Mouse (Mus musculus) spleen, adult 2 months (tissue): Measurements from ENCODE around the gene Rec8. TPM values are rescaled to one million over a fixed set of nuclear protein-coding genes. Genes with fewer than 3 reads are reported as not detected.

Experiments
- DNase-seq, 2 experiments: peaks; one replicate each; pipeline versions ENCODE4 v3.0.0 to v3.0.0-alpha.2; 2012 to 2021; ENCODE audit warnings: low spot score in 2 of 2, low read depth in 1 of 2
- H3K27ac ChIP-seq: fragments of 200-500 bp; 2 replicates; pipeline ENCODE4 v1.5.1; 2012; ENCODE audit warnings: low read length, inconsistent platforms; ENCODE audit not compliant: insufficient read depth
- H3K27me3 ChIP-seq: fragments of 200-500 bp; 2 replicates; pipeline ENCODE4 v1.6.1; 2012; ENCODE audit warnings: mild to moderate bottlenecking, moderate library complexity, low read length, inconsistent platforms; ENCODE audit not compliant: control insufficient read depth, insufficient read depth
- H3K36me3 ChIP-seq: fragments of 200-500 bp; 2 replicates; pipeline ENCODE4 v1.6.1; 2012; ENCODE audit warnings: mild to moderate bottlenecking, low read length, inconsistent platforms; ENCODE audit not compliant: control insufficient read depth, insufficient read depth
- H3K4me1 ChIP-seq: fragments of 200-500 bp; 2 replicates; pipeline ENCODE4 v1.6.1; 2011; ENCODE audit warnings: inconsistent platforms; ENCODE audit not compliant: control insufficient read depth, insufficient read depth, insufficient read length
- H3K4me3 ChIP-seq: fragments of 200-500 bp; 2 replicates; pipeline ENCODE4 v1.5.1; 2011; ENCODE audit warnings: mild to moderate bottlenecking, inconsistent platforms; ENCODE audit not compliant: insufficient read depth, insufficient read length; ENCODE audit errors: extremely low read depth
- CTCF ChIP-seq: fragments of 200-500 bp; IDR thresholded peaks from 2 replicates; pipeline ENCODE4 v1.5.1; 2011; ENCODE audit warnings: mild to moderate bottlenecking, inconsistent platforms; ENCODE audit not compliant: insufficient read depth, insufficient read length, insufficient replicate concordance; ENCODE audit errors: extremely low read depth
- POLR2A ChIP-seq: fragments of 200-500 bp; IDR thresholded peaks from 2 replicates; pipeline ENCODE4 v1.6.1; 2011; ENCODE audit warnings: low read depth, low read length, inconsistent platforms
- WGBS: fragments of 180-500 bp; shearing (Covaris S2); methylation state at CpG from one replicate; pipeline ENCODE4 v1.1.7; 2018; 5-methylcytosine and 5-hydroxymethylcytosine counted together
- polyA plus RNA-seq: library from polyadenylated mRNA; depleted of rRNA; stranded (reverse); fragments of >200 nt; gene quantifications from 2 replicates; pipeline ENCODE4 v1.2.3, GENCODE M21; 2012

Gene Rec8
- polyA plus RNA-seq, 1 experiment: 2.4 TPM

- Histone ChIP-seq H3K4me1 (no peaks in the 10 kb centered on the region), H3K36me3 (no peaks in the 10 kb centered on the region), H3K4me3 (no peak overlapping the region), H3K27me3 (no peaks in the 10 kb centered on the region), H3K27ac (no peak overlapping the region)
- TF ChIP-seq POLR2A (no peak), CTCF (no peak)
- DNase-seq: no peak
- WGBS: 21% methylated on average over 22 of the region's 22 CpGs
Measured at GRCm38 (mm10) chr14:55618486-55619195, 804 bp downstream of the Rec8 start.

DNA sequence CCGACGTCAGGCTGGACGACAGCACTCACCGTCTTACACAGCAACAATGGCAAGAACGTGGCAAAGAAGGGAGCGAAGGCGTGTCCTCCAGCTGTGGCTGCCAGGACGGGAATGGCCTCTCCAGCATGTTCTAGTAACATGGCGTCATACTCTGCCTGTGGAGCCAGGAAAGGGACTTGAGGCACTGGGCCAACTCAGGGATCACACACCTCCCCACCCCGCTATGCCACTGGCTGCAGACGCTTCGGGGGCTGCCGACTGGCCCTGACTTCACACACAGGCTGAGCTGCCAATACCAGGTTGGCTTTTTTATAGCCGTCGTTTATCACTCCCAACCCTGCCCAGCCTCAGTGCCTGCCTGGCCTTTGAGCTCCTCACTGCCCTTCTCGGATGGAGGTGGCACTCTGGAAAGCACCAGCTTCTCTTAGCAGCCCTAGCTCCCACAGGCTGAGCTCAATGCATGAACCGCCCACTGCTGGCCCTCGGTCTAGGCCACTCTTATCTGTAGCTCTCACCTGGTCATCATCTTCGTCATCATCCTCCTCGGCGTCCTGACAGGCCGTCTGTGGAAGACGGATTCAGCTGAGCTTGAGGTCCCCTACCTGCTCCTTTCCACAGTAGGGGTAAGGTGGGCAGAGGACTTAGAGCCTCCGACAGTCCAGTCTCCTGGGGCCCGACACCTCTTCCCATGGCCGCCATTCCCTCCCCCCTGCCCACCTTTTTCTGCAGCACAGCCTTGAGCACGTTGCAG is 10.4 kb downstream of the Rec8 start:
- H3K36me3 ChIP-seq: peaks cover 26% of the 10 kb centered on the region
- no peaks in the 10 kb centered on the region for H3K27me3 ChIP-seq
- no peak for DNase-seq
- 91% methylated on average over 27 of the region's 27 CpGs for WGBS
- no peaks in the 10 kb centered on the region for H3K4me1 ChIP-seq
- no peak overlapping the region for H3K27ac ChIP-seq
- no peak for TF ChIP-seq CTCF
- TF ChIP-seq POLR2A: no peak
- no peak overlapping the region for H3K4me3 ChIP-seq

DNA sequence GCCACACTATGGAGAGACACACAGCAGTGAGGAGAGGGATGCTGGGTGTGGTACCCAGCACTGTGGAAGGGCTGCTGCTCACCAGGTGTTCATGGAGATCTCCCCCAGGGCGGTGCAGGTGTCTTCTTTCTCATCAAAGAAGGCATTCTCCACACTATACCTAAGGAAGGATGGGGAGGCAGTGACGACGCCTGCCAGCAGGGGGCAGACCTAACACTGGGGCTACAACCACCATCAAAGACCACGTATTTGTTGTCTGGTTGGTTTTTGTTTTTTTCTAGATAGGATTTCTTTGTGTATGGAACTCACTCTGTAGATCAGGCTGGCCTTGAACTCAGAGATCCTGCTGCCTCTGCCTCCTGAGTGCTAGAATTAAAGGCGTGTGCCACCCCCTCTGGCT is 11.5 kb downstream of the Rec8 start:
- Histone ChIP-seq H3K4me3 (no peak overlapping the region), H3K36me3 (peaks cover 26% of the 10 kb centered on the region), H3K27ac (no peak overlapping the region), H3K27me3 (no peaks in the 10 kb centered on the region), H3K4me1 (no peaks in the 10 kb centered on the region)
- DNase-seq: peak in 1 of 2 experiments; percentile 68
- peak; percentile 90; the same call in 1 of the 2 replicates for TF ChIP-seq CTCF
- TF ChIP-seq POLR2A: no peak
- WGBS: 33% methylated on average over 5 of the region's 5 CpGs

DNA sequence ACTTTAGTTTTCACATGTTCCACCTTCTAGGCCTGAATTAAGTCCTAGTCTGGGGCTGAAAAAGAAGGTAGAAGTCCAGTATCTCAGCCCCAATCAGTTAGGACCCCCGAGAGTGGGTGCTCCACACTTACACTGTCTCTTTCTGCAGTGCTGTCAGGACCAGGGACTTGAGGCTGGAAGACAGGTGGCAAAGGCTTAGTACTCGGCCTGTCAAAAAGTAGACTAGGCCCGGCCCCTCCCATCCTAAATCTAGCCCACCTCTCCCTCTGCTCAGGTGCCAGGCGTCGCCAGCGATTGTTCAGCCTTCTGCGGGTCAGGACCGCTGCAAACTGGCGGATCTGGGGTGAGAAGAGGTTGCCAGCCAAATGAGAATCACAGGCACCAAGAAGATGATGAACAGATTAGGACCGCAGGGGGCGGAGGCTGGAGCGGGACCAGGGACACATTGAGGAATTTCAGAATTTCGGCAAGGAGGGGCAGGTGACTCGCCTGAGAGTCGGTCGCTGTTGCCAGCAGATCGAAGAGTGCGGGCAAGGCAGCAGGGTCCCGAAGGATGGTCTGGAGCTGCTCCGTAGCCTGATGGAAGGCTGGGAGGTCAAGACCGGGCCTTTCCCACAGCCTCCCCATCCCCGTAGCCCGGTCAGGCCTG is 17.2 kb downstream of the Rec8 start:
- peaks cover 13% of the 10 kb centered on the region for H3K36me3 ChIP-seq
- H3K4me1 ChIP-seq: peaks cover 6% of the 10 kb centered on the region
- no peak for TF ChIP-seq POLR2A
- TF ChIP-seq CTCF: no peak
- no peaks in the 10 kb centered on the region for H3K27me3 ChIP-seq
- 6% methylated on average over 23 of the region's 23 CpGs for WGBS
- H3K27ac ChIP-seq: peak overlapping the region; percentile 30; the same call in 1 of the 2 replicates
- H3K4me3 ChIP-seq: peak overlapping the region; percentile 67
- no peak for DNase-seq

GRCm38 (mm10) chr14:55635523-55636007 is 17.7 kb downstream of the Rec8 start, which contains the start of gene Ipo4:
Gene Ipo4, minus strand, starts transcription at chr14:55635957.
- 1% methylated on average over 30 of the region's 33 CpGs for WGBS
- Histone ChIP-seq H3K4me3 (peak within 1 kb of the TSS; percentile 67), H3K36me3 (peaks cover 13% of the 10 kb centered on the region), H3K27me3 (no peaks in the 10 kb centered on the region), H3K27ac (peak within 1 kb of the TSS; percentile 30; the same call in 1 of the 2 replicates), H3K4me1 (peaks cover 6% of the 10 kb centered on the region)
- peak; percentile 66 to 81 for DNase-seq
- no peak for TF ChIP-seq CTCF

- Histone ChIP-seq H3K27ac (no peak within 1 kb of the TSS), H3K4me3 (no peak within 1 kb of the TSS), H3K4me1 (peaks cover 10% of the 10 kb centered on the region), H3K36me3 (peaks cover 11% of the 10 kb centered on the region), H3K27me3 (no peaks in the 10 kb centered on the region)
- no peak for DNase-seq
- no peak for TF ChIP-seq POLR2A
- TF ChIP-seq CTCF: no peak
- 92% methylated on average over 9 of the region's 9 CpGs for WGBS
Measured at GRCm38 (mm10) chr14:55637795-55638194, 20.0 kb downstream of the Rec8 start, which contains the start of gene Gm49378. Gene Gm49378, minus strand, starts transcription at chr14:55637895.
